Mouse (Mus musculus) embryonic facial prominence, embryonic 10.5 days (tissue): Measurements from ENCODE around the gene Mrpl2. TPM values are rescaled to one million over a fixed set of nuclear protein-coding genes. Genes with fewer than 3 reads are reported as not detected.

Source experiments
- DNase-seq: peaks from one replicate; pipeline ENCODE4 v3.0.0-alpha.2; 2017; ENCODE audit warnings: low spot score
- H3K27ac ChIP-seq: fragments of 300-500 bp; sonication (generic); replicated peaks from 2 replicates; pipeline ENCODE4 v1.5.1; 2016; ENCODE audit warnings: mild to moderate bottlenecking
- H3K27me3 ChIP-seq: fragments of 300-500 bp; sonication (generic); replicated peaks from 2 replicates; pipeline ENCODE4 v1.6.1; 2016; ENCODE audit warnings: low read depth, mild to moderate bottlenecking; ENCODE audit not compliant: poor library complexity, severe bottlenecking
- H3K36me3 ChIP-seq: fragments of 300-500 bp; sonication (generic); replicated peaks from 2 replicates; pipeline ENCODE4 v1.6.1; 2016; ENCODE audit warnings: mild to moderate bottlenecking, moderate library complexity
- H3K4me1 ChIP-seq: fragments of 300-500 bp; sonication (generic); 2 replicates; pipeline ENCODE4 v1.6.1; 2016
- H3K4me3 ChIP-seq: fragments of 300-500 bp; sonication (generic); 2 replicates; pipeline ENCODE4 v1.5.1; 2016; ENCODE audit warnings: mild to moderate bottlenecking, moderate library complexity
- H3K9me3 ChIP-seq: fragments of 300-500 bp; sonication (generic); 2 replicates; pipeline ENCODE4 v1.6.1; 2016; ENCODE audit warnings: mild to moderate bottlenecking
- WGBS: fragments of 180-500 bp; shearing (Covaris S2); methylation state at CpG from one replicate; pipeline ENCODE4 v1.1.7; 2016; 5-methylcytosine and 5-hydroxymethylcytosine counted together
- polyA plus RNA-seq: library from polyadenylated mRNA; unstranded; fragments of >200 nt; fragmentation: Nextera tagmentation; extraction: Ambion mirVana; gene quantifications from 2 replicates; pipeline ENCODE4 v1.2.1, GENCODE M21; 2016

The Mrpl2 gene
- polyA plus RNA-seq, 1 experiment from 2014 or later, result 124 TPM

- WGBS, result under 1% methylated on average over 89 of the region's 90 CpGs
- peak; percentile 98 for DNase-seq
- peak within 1 kb of the TSS; percentile 97 for H3K4me3 ChIP-seq
- H3K27me3 ChIP-seq, result no peaks in the 10 kb centered on the region
- H3K9me3 ChIP-seq, result no peaks in the 10 kb centered on the region
- peaks cover 16% of the 10 kb centered on the region for H3K36me3 ChIP-seq
- peaks cover 72% of the 10 kb centered on the region for H3K4me1 ChIP-seq
- H3K27ac ChIP-seq, result peak within 1 kb of the TSS; percentile 97
These were observed 17.0 kb upstream of the Mrpl2 start, which contains the start of gene Ptk7 for GRCm38 (mm10) chr17:46628791-46629684. Ptk7 (minus strand) TSS chr17:46629504.

- H3K4me3 ChIP-seq, result peak overlapping the region; percentile 97
- H3K27ac ChIP-seq, result peak overlapping the region; percentile 97
- H3K27me3 ChIP-seq, result no peaks in the 10 kb centered on the region
- H3K4me1 ChIP-seq, result peaks cover 64% of the 10 kb centered on the region
- peaks cover 17% of the 10 kb centered on the region for H3K36me3 ChIP-seq
- WGBS, result 7% methylated on average over 12 of the region's 12 CpGs
- no peaks in the 10 kb centered on the region for H3K9me3 ChIP-seq
- peak; percentile 76 for DNase-seq
These were observed 16.2 kb upstream of the Mrpl2 start for GRCm38 (mm10) chr17:46629685-46630441.

- H3K27ac ChIP-seq, result peak overlapping the region; percentile 63
- peaks cover 16% of the 10 kb centered on the region for H3K4me1 ChIP-seq
- no peaks in the 10 kb centered on the region for H3K27me3 ChIP-seq
- peak; percentile 49 for DNase-seq
- peaks cover 62% of the 10 kb centered on the region for H3K36me3 ChIP-seq
- WGBS, result 29% methylated on average over 15 of the region's 15 CpGs
- H3K9me3 ChIP-seq, result no peaks in the 10 kb centered on the region
- peak overlapping the region; percentile 30; the same call in 1 of the 2 replicates for H3K4me3 ChIP-seq
These were observed 9.1 kb upstream of the Mrpl2 start for GRCm38 (mm10) chr17:46636831-46637523.

GRCm38 (mm10) chr17:46639929-46640328 is 6.1 kb upstream of the Mrpl2 start:
- H3K27me3 ChIP-seq, result no peaks in the 10 kb centered on the region
- no peak overlapping the region for H3K27ac ChIP-seq
- H3K4me3 ChIP-seq, result no peak overlapping the region
- 84% methylated on average over 9 of the region's 9 CpGs for WGBS
- H3K4me1 ChIP-seq, result peaks cover 25% of the 10 kb centered on the region
- peaks cover 58% of the 10 kb centered on the region for H3K36me3 ChIP-seq
- no peaks in the 10 kb centered on the region for H3K9me3 ChIP-seq
- no peak for DNase-seq

GRCm38 (mm10) chr17:46642060-46642459 is 4.0 kb upstream of the Mrpl2 start:
- peaks cover 41% of the 10 kb centered on the region for H3K36me3 ChIP-seq
- DNase-seq, result no peak

GRCm38 (mm10) chr17:46644152-46644805 is 1.8 kb upstream of the Mrpl2 start:
- H3K4me1 ChIP-seq, result peaks cover 30% of the 10 kb centered on the region
- H3K4me3 ChIP-seq, result peak overlapping the region; percentile 78
- H3K27ac ChIP-seq, result no peak overlapping the region
- 87% methylated on average over 12 of the region's 12 CpGs for WGBS
- no peak for DNase-seq
- H3K36me3 ChIP-seq, result peaks cover 52% of the 10 kb centered on the region
- no peaks in the 10 kb centered on the region for H3K9me3 ChIP-seq
- no peaks in the 10 kb centered on the region for H3K27me3 ChIP-seq

More at GRCm38 (mm10) chr17:46642060-46642459, 4.0 kb upstream of the Mrpl2 start:
- Histone ChIP-seq H3K4me3 (0 out of 2 replicates have a peak overlapping the region, but pooled peaks have one; percentile 3), H3K27me3 (no peaks in the 10 kb centered on the region), H3K27ac (no peak overlapping the region), H3K9me3 (no peaks in the 10 kb centered on the region), H3K4me1 (peaks cover 25% of the 10 kb centered on the region)
- 88% methylated on average over 17 of the region's 17 CpGs for WGBS

- Histone ChIP-seq H3K4me1 (peaks cover 37% of the 10 kb centered on the region), H3K9me3 (no peaks in the 10 kb centered on the region), H3K36me3 (peaks cover 52% of the 10 kb centered on the region), H3K27ac (peak overlapping the region; percentile 89), H3K4me3 (peak overlapping the region; percentile 78), H3K27me3 (no peaks in the 10 kb centered on the region)
- no peak for DNase-seq
- WGBS, result 10% methylated on average over 11 of the region's 11 CpGs
These were observed 1.0 kb upstream of the Mrpl2 start for GRCm38 (mm10) chr17:46644916-46645475.

GRCm38 (mm10) chr17:46646322-46646662 is 263 bp downstream of the Mrpl2 start:
- WGBS, result under 1% methylated on average over 19 of the region's 19 CpGs
- peaks cover 50% of the 10 kb centered on the region for H3K4me1 ChIP-seq
- H3K27me3 ChIP-seq, result no peaks in the 10 kb centered on the region
- DNase-seq, result no peak
- no peaks in the 10 kb centered on the region for H3K9me3 ChIP-seq
- H3K36me3 ChIP-seq, result peaks cover 39% of the 10 kb centered on the region
- peak overlapping the region; percentile 78 for H3K4me3 ChIP-seq
- H3K27ac ChIP-seq, result peak overlapping the region; percentile 89

- DNase-seq, result no peak
- peaks cover 39% of the 10 kb centered on the region for H3K36me3 ChIP-seq
- no peak overlapping the region for H3K27ac ChIP-seq
- H3K4me1 ChIP-seq, result peaks cover 60% of the 10 kb centered on the region
- H3K27me3 ChIP-seq, result no peaks in the 10 kb centered on the region
- 93% methylated on average over 7 of the region's 7 CpGs for WGBS
- H3K4me3 ChIP-seq, result peak overlapping the region; percentile 78
- H3K9me3 ChIP-seq, result no peaks in the 10 kb centered on the region
These were observed 1.2 kb downstream of the Mrpl2 start for GRCm38 (mm10) chr17:46647279-46647678.

GRCm38 (mm10) chr17:46648436-46648835 is 2.4 kb downstream of the Mrpl2 start:
- Histone ChIP-seq H3K27me3 (no peaks in the 10 kb centered on the region), H3K4me1 (peaks cover 72% of the 10 kb centered on the region), H3K9me3 (no peaks in the 10 kb centered on the region), H3K27ac (no peak overlapping the region), H3K36me3 (peaks cover 50% of the 10 kb centered on the region), H3K4me3 (no peak overlapping the region)
- DNase-seq, result no peak
- 94% methylated on average over 9 of the region's 9 CpGs for WGBS

- peak overlapping the region; percentile 83 for H3K4me3 ChIP-seq
- H3K4me1 ChIP-seq, result peaks cover 67% of the 10 kb centered on the region
- no peak for DNase-seq
- peak overlapping the region; percentile 97 for H3K27ac ChIP-seq
- peaks cover 60% of the 10 kb centered on the region for H3K36me3 ChIP-seq
- no peaks in the 10 kb centered on the region for H3K27me3 ChIP-seq
- 35% methylated on average over 15 of the region's 15 CpGs for WGBS
- H3K9me3 ChIP-seq, result 0 out of 2 replicates have a peak, but pooled peaks cover 2% of the 10 kb centered on the region
These were observed 3.8 kb downstream of the Mrpl2 start for GRCm38 (mm10) chr17:46649811-46650210.
